Mouse (Mus musculus) kidney, postnatal 0 days (tissue): Measurements from ENCODE around the gene Plppr3. TPM values are rescaled to one million over a fixed set of nuclear protein-coding genes. Genes with fewer than 3 reads are reported as not detected.

Experiments used
- ATAC-seq: fragments of 200-750 bp; cut with Nextera tagmentation; replicated peaks from 2 replicates; pipeline ENCODE4 v1.8.0; 2017; ENCODE audit warnings: low read depth, moderate number of reproducible peaks, moderate TSS enrichment, moderate library complexity; ENCODE audit not compliant: low FRiP score
- DNase-seq: peaks from one replicate; pipeline ENCODE4 v3.0.0-alpha.2; 2016; ENCODE audit warnings: low spot score
- H3K27ac ChIP-seq: fragments of 300-500 bp; sonication (generic); 2 replicates; pipeline ENCODE4 v1.5.1; 2014; ENCODE audit warnings: mild to moderate bottlenecking
- H3K27me3 ChIP-seq: fragments of 300-500 bp; sonication (generic); 2 replicates; pipeline ENCODE4 v1.6.1; 2014; ENCODE audit warnings: low read length, mixed read lengths; ENCODE audit not compliant: insufficient read depth
- H3K36me3 ChIP-seq: fragments of 300-500 bp; sonication (generic); 2 replicates; pipeline ENCODE4 v1.6.1; 2014; ENCODE audit warnings: low read length, mixed read lengths; ENCODE audit not compliant: insufficient read depth
- H3K4me1 ChIP-seq: fragments of 300-500 bp; sonication (generic); replicated peaks from 2 replicates; pipeline ENCODE4 v1.6.1; 2014; ENCODE audit warnings: antibody characterized with exemption, low read length, mixed read lengths; ENCODE audit not compliant: insufficient read depth
- H3K4me2 ChIP-seq: fragments of 300-500 bp; sonication (generic); 2 replicates; pipeline ENCODE4 v1.6.1; 2014; ENCODE audit warnings: mild to moderate bottlenecking, low read length, moderate library complexity, mixed read lengths
- H3K4me3 ChIP-seq: fragments of 300-500 bp; sonication (generic); replicated peaks from 2 replicates; pipeline ENCODE4 v1.5.1; 2014; ENCODE audit warnings: low read depth, low read length
- H3K9ac ChIP-seq: fragments of 300-500 bp; sonication (generic); 2 replicates; pipeline ENCODE4 v1.6.1; 2014; ENCODE audit warnings: low read depth, low read length
- H3K9me3 ChIP-seq: fragments of 300-500 bp; sonication (generic); replicated peaks from 2 replicates; pipeline ENCODE4 v1.6.1; 2016; ENCODE audit warnings: low read length, inconsistent platforms, mixed read lengths
- CTCF ChIP-seq: IDR thresholded peaks from 2 replicates; pipeline ENCODE4 v1.5.1; 2016; ENCODE audit warnings: antibody characterized with exemption, low read depth, mild to moderate bottlenecking, moderate library complexity
- WGBS: fragments of 180-500 bp; shearing (Covaris S2); extraction: QIAGEN DNeasy Blood & Tissue Kit; methylation state at CpG from one replicate; pipeline ENCODE4 v1.1.7; 2014; 5-methylcytosine and 5-hydroxymethylcytosine counted together
- polyA plus RNA-seq: library from polyadenylated mRNA; unstranded; fragments of >200 nt; fragmentation: Nextera tagmentation; extraction: Ambion mirVana; gene quantifications from 2 replicates; pipeline ENCODE4 v1.2.1, GENCODE M21; 2015

Plppr3 gene
- polyA plus RNA-seq, 1 experiment from 2014 or later, result 37.0 TPM

- Histone ChIP-seq H3K9me3 (no peaks in the 10 kb centered on the region), H3K27me3 (no peaks in the 10 kb centered on the region), H3K4me3 (no peak overlapping the region), H3K4me1 (peaks cover 22% of the 10 kb centered on the region), H3K4me2 (peak overlapping the region; percentile 24; the same call in 1 of the 2 replicates), H3K9ac (no peak overlapping the region), H3K36me3 (no peaks in the 10 kb centered on the region), H3K27ac (no peak overlapping the region)
- peak; percentile 82 for TF ChIP-seq CTCF
- ATAC-seq, result no peak
- DNase-seq, result peak; percentile 91
- WGBS, result 15% methylated on average over 22 of the region's 22 CpGs
These were observed 9.1 kb upstream of the Plppr3 start for GRCm38 (mm10) chr10:79883297-79884084.

- no peak for TF ChIP-seq CTCF
- Histone ChIP-seq H3K9ac (no peak overlapping the region), H3K27me3 (no peaks in the 10 kb centered on the region), H3K36me3 (no peaks in the 10 kb centered on the region), H3K4me3 (no peak overlapping the region), H3K27ac (no peak overlapping the region), H3K4me1 (peaks cover 31% of the 10 kb centered on the region), H3K4me2 (peak overlapping the region; percentile 44), H3K9me3 (no peaks in the 10 kb centered on the region)
- ATAC-seq, result 0 out of 2 replicates have a peak, but pooled peaks have one; percentile 18
- WGBS, result 9% methylated on average over 22 of the region's 22 CpGs
- no peak for DNase-seq
These were observed 7.5 kb upstream of the Plppr3 start for GRCm38 (mm10) chr10:79881981-79882380.

GRCm38 (mm10) chr10:79880721-79881120, 6.3 kb upstream of the Plppr3 start:
- H3K27ac ChIP-seq, result no peak overlapping the region; the same call in 1 of the 2 replicates
- no peak for TF ChIP-seq CTCF
- H3K27me3 ChIP-seq, result no peaks in the 10 kb centered on the region
- no peak for DNase-seq
- ATAC-seq, result no peak
- no peak overlapping the region for H3K9ac ChIP-seq
- no peak overlapping the region for H3K4me3 ChIP-seq
- no peak overlapping the region for H3K4me2 ChIP-seq
- peaks cover 31% of the 10 kb centered on the region for H3K4me1 ChIP-seq
- no peaks in the 10 kb centered on the region for H3K36me3 ChIP-seq
- no peaks in the 10 kb centered on the region for H3K9me3 ChIP-seq
- 19% methylated on average over 9 of the region's 9 CpGs for WGBS

- H3K4me1 ChIP-seq, result peaks cover 37% of the 10 kb centered on the region
- 0 out of 2 replicates have a peak, but pooled peaks have one; percentile 17 for ATAC-seq
- no peak for TF ChIP-seq CTCF
- H3K27ac ChIP-seq, result peak overlapping the region; percentile 62; the same call in 1 of the 2 replicates
- H3K36me3 ChIP-seq, result no peaks in the 10 kb centered on the region
- H3K27me3 ChIP-seq, result no peaks in the 10 kb centered on the region
- no peak overlapping the region for H3K4me2 ChIP-seq
- H3K4me3 ChIP-seq, result no peak overlapping the region
- no peak for DNase-seq
- WGBS, result 34% methylated on average over 3 of the region's 3 CpGs
- no peak overlapping the region for H3K9ac ChIP-seq
- no peaks in the 10 kb centered on the region for H3K9me3 ChIP-seq
These were observed 5.1 kb upstream of the Plppr3 start for GRCm38 (mm10) chr10:79879527-79879926.

GRCm38 (mm10) chr10:79877757-79878156, 3.3 kb upstream of the Plppr3 start:
- ATAC-seq, result no peak
- Histone ChIP-seq H3K9ac (no peak overlapping the region), H3K27me3 (no peaks in the 10 kb centered on the region), H3K36me3 (no peaks in the 10 kb centered on the region), H3K4me2 (no peak overlapping the region), H3K27ac (0 out of 2 replicates have a peak overlapping the region, but pooled peaks have one; percentile 25), H3K4me1 (peaks cover 42% of the 10 kb centered on the region), H3K4me3 (no peak overlapping the region), H3K9me3 (no peaks in the 10 kb centered on the region)
- DNase-seq, result no peak
- no peak for TF ChIP-seq CTCF
- WGBS, result 35% methylated on average over 12 of the region's 12 CpGs

GRCm38 (mm10) chr10:79877174-79877573, 2.7 kb upstream of the Plppr3 start:
- no peak overlapping the region for H3K9ac ChIP-seq
- H3K9me3 ChIP-seq, result no peaks in the 10 kb centered on the region
- no peak overlapping the region for H3K27ac ChIP-seq
- no peaks in the 10 kb centered on the region for H3K27me3 ChIP-seq
- H3K4me3 ChIP-seq, result no peak overlapping the region
- WGBS, result 58% methylated on average over 1 of the region's 1 CpGs
- H3K36me3 ChIP-seq, result no peaks in the 10 kb centered on the region
- H3K4me2 ChIP-seq, result no peak overlapping the region
- DNase-seq (no peak), ATAC-seq (no peak)
- peaks cover 36% of the 10 kb centered on the region for H3K4me1 ChIP-seq
- no peak for TF ChIP-seq CTCF
